Comparison of ENCODE assay signal across 17 mouse cellular contexts in the genomic region with DNA sequence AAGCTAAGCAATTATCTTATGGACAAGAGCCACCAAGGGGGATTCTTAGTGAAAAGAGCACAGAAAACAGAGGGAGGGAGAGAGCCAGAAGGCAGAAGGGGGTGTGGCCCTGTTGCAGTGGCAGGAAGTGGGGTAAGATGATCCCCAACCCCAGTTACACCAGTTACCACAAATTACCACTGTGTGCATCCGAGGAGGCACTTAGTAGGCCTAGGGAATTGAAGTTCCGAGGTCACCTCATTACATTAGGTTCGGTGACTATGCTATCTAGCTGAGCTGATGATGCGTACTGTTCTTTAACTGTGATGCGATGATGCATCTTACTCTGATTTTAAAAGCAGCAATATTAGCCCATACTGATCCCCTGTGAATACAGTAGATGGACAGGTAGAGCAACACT. TPM values are rescaled to one million over a fixed set of nuclear protein-coding genes. Genes with fewer than 3 reads are reported as not detected.
DNase-seq lines count a peak whose midpoint lies in the region; ATAC-seq lines count a peak whose summit lies in the region.
"Had no signal": no experiment of that assay in that cellular context is flagged by ENCODE, and none has a peak within 500 bp of the region (broad histone marks: within the 10 kb centered on the region; RNA-seq: fewer than 3 reads in every experiment).

No protein-coding gene starts in this region.

- no peaks in the 10 kb centered on the region for H3K27me3 ChIP-seq in forebrain, embryonic 14.5 days (replicated peaks; ENCODE audit: control insufficient read depth, insufficient read depth, low read length)
- H3K27me3 ChIP-seq in forebrain, embryonic 12.5 days, result no peaks in the 10 kb centered on the region
- no peaks in the 10 kb centered on the region for H3K27me3 ChIP-seq in midbrain, embryonic 11.5 days (ENCODE audit: control insufficient read depth, insufficient read depth, low read length)
- no peaks in the 10 kb centered on the region for H3K27me3 ChIP-seq in midbrain, embryonic 10.5 days (ENCODE audit: low read depth, poor library complexity, severe bottlenecking)
- no peaks in the 10 kb centered on the region for H3K27me3 ChIP-seq in neural tube, embryonic 13.5 days
- no peaks in the 10 kb centered on the region for H3K27me3 ChIP-seq in embryonic facial prominence, embryonic 10.5 days (replicated peaks; ENCODE audit: low read depth, poor library complexity, severe bottlenecking)
- H3K27me3 ChIP-seq: CH12.LX had no signal

- H3K9ac ChIP-seq in forebrain, embryonic 14.5 days (ENCODE audit: low read length), result no peak overlapping the region
- H3K9ac ChIP-seq in forebrain, embryonic 12.5 days, result no peak overlapping the region
- H3K9ac ChIP-seq in midbrain, embryonic 11.5 days (ENCODE audit: low read length), result no peak overlapping the region
- no peak overlapping the region; the same call in 1 of the 2 replicates for H3K9ac ChIP-seq in neural tube, embryonic 13.5 days
- H3K9ac ChIP-seq: liver, embryonic 14.5 days had no signal

- 95% methylated on average over 5 of the region's 5 CpGs for whole genome bisulfite sequencing in forebrain, embryonic 14.5 days
- 95% methylated on average over 5 of the region's 5 CpGs for WGBS in forebrain, embryonic 12.5 days
- 96% methylated on average over 5 of the region's 5 CpGs for WGBS in midbrain, embryonic 11.5 days
- 95% methylated on average over 5 of the region's 5 CpGs for WGBS in midbrain, embryonic 10.5 days
- WGBS in neural tube, embryonic 13.5 days, result 87% methylated on average over 5 of the region's 5 CpGs
- WGBS in embryonic facial prominence, embryonic 10.5 days, result 94% methylated on average over 5 of the region's 5 CpGs

- H3K4me3 ChIP-seq in forebrain, embryonic 14.5 days (ENCODE audit: low read depth, low read length), result no peak overlapping the region
- H3K4me3 ChIP-seq in forebrain, embryonic 12.5 days (replicated peaks), result no peak overlapping the region
- H3K4me3 ChIP-seq in midbrain, embryonic 11.5 days (ENCODE audit: low read depth, low read length), result no peak overlapping the region
- H3K4me3 ChIP-seq in midbrain, embryonic 10.5 days, result no peak overlapping the region
- 0 out of 2 replicates have a peak overlapping the region, but pooled peaks have one; percentile 14 for H3K4me3 ChIP-seq in neural tube, embryonic 13.5 days
- no peak overlapping the region for H3K4me3 ChIP-seq in embryonic facial prominence, embryonic 10.5 days

- H3K27ac ChIP-seq in forebrain, embryonic 14.5 days (ENCODE audit: low read depth, low read length), result no peak overlapping the region
- H3K27ac ChIP-seq in forebrain, embryonic 12.5 days, result no peak overlapping the region
- H3K27ac ChIP-seq in midbrain, embryonic 11.5 days (ENCODE audit: low read depth, low read length), result no peak overlapping the region
- H3K27ac ChIP-seq in midbrain, embryonic 10.5 days (replicated peaks), result no peak overlapping the region
- no peak overlapping the region for H3K27ac ChIP-seq in neural tube, embryonic 13.5 days (replicated peaks)
- H3K27ac ChIP-seq in embryonic facial prominence, embryonic 10.5 days (replicated peaks), result no peak overlapping the region
- H3K27ac ChIP-seq: liver, embryonic 14.5 days; macrophage had no signal

- H3K9me3 ChIP-seq in forebrain, embryonic 14.5 days (replicated peaks; ENCODE audit: control insufficient read depth, low read length), result no peaks in the 10 kb centered on the region
- H3K9me3 ChIP-seq in forebrain, embryonic 12.5 days, result no peaks in the 10 kb centered on the region
- no peaks in the 10 kb centered on the region for H3K9me3 ChIP-seq in midbrain, embryonic 11.5 days (ENCODE audit: control insufficient read depth, low read length)
- H3K9me3 ChIP-seq in midbrain, embryonic 10.5 days (replicated peaks), result no peaks in the 10 kb centered on the region
- H3K9me3 ChIP-seq in neural tube, embryonic 13.5 days, result no peaks in the 10 kb centered on the region
- H3K9me3 ChIP-seq in embryonic facial prominence, embryonic 10.5 days, result 0 out of 2 replicates have a peak, but pooled peaks cover 3% of the 10 kb centered on the region

- peak overlapping the region; percentile 73 for H3K4me2 ChIP-seq in forebrain, embryonic 14.5 days (ENCODE audit: low read length)
- no peak overlapping the region for H3K4me2 ChIP-seq in forebrain, embryonic 12.5 days
- H3K4me2 ChIP-seq in midbrain, embryonic 11.5 days, result no peak overlapping the region
- H3K4me2 ChIP-seq in neural tube, embryonic 13.5 days, result peak overlapping the region; percentile 84

- peaks cover 60% of the 10 kb centered on the region for H3K36me3 ChIP-seq in forebrain, embryonic 14.5 days (ENCODE audit: control insufficient read depth, insufficient read depth, low read length)
- H3K36me3 ChIP-seq in forebrain, embryonic 12.5 days (replicated peaks), result peaks cover 66% of the 10 kb centered on the region
- peaks cover 32% of the 10 kb centered on the region for H3K36me3 ChIP-seq in midbrain, embryonic 11.5 days (ENCODE audit: control insufficient read depth, insufficient read depth, low read length)
- peaks cover 70% of the 10 kb centered on the region for H3K36me3 ChIP-seq in midbrain, embryonic 10.5 days
- H3K36me3 ChIP-seq in neural tube, embryonic 13.5 days, result peaks cover 59% of the 10 kb centered on the region
- peaks cover 70% of the 10 kb centered on the region for H3K36me3 ChIP-seq in embryonic facial prominence, embryonic 10.5 days (replicated peaks)

- DNase-seq in forebrain, embryonic 14.5 days (ENCODE audit: low spot score), result no peak
- DNase-seq in midbrain, embryonic 11.5 days (ENCODE audit: low spot score, missing footprints), result peak; percentile 57
- no peak for DNase-seq in midbrain, embryonic 10.5 days (ENCODE audit: low spot score)
- no peak for DNase-seq in lung, postnatal 10 days
- no peak for DNase-seq in embryonic facial prominence, embryonic 10.5 days (ENCODE audit: low spot score)
- DNase-seq: adrenal gland, adult 8-10 months; cerebellum, postnatal 25 days; gastrocnemius, postnatal 25 days; heart, postnatal 14 days; right cerebral cortex, adult 18-20 months; thymus, adult 2 months had no signal

- H3K4me1 ChIP-seq in forebrain, embryonic 14.5 days (ENCODE audit: control insufficient read depth, insufficient read depth, low read length), result peaks cover 27% of the 10 kb centered on the region
- peaks cover 49% of the 10 kb centered on the region for H3K4me1 ChIP-seq in forebrain, embryonic 12.5 days
- H3K4me1 ChIP-seq in midbrain, embryonic 11.5 days (ENCODE audit: control insufficient read depth, insufficient read depth, low read length), result peaks cover 12% of the 10 kb centered on the region
- H3K4me1 ChIP-seq in midbrain, embryonic 10.5 days, result peaks cover 47% of the 10 kb centered on the region
- peaks cover 58% of the 10 kb centered on the region for H3K4me1 ChIP-seq in neural tube, embryonic 13.5 days (replicated peaks)
- peaks cover 37% of the 10 kb centered on the region for H3K4me1 ChIP-seq in embryonic facial prominence, embryonic 10.5 days

- no peak for ATAC-seq in forebrain, embryonic 14.5 days
- no peak for ATAC-seq in forebrain, embryonic 12.5 days (ENCODE audit: low FRiP score)
- no peak for ATAC-seq in midbrain, embryonic 11.5 days (ENCODE audit: low FRiP score)
- peak; percentile 25; the same call in 1 of the 2 replicates for ATAC-seq in megakaryocyte, adult 5-6 weeks (ENCODE audit: poor library complexity, severe bottlenecking)
- ATAC-seq in neural tube, embryonic 13.5 days (ENCODE audit: low read depth), result no peak

RNA-seq across cellular contexts. Expression of gene Nfyb, which starts 4.2 kb away (rescaled TPM):
- 69.1 and 70.7 TPM in 2 replicates for polyA plus RNA-seq in forebrain, embryonic 14.5 days (2014; fragmentation: Nextera tagmentation; extraction: Ambion mirVana)
- polyA plus RNA-seq in forebrain, embryonic 12.5 days (2016; fragmentation: Nextera tagmentation; extraction: Ambion mirVana), result 68.7 and 72.8 TPM in 2 replicates
- polyA plus RNA-seq in midbrain, embryonic 11.5 days (2014; fragmentation: Nextera tagmentation; extraction: Ambion mirVana), result 79.0 and 85.4 TPM in 2 replicates
- polyA plus RNA-seq in midbrain, embryonic 10.5 days (2016; fragmentation: Nextera tagmentation; extraction: Ambion mirVana), result 60.7 and 61.1 TPM in 2 replicates
- total RNA-seq in megakaryocyte, adult 5-6 weeks (2015), result 34.9 and 48.3 TPM in 2 replicates
- 71.7 and 77.4 TPM in 2 replicates for total RNA-seq in megakaryocyte, adult 5-6 weeks (2017)
- polyA plus RNA-seq in neural tube, embryonic 13.5 days (2015; fragmentation: Nextera tagmentation; extraction: Ambion mirVana), result 42.0 and 50.6 TPM in 2 replicates
- polyA plus RNA-seq in embryonic facial prominence, embryonic 10.5 days (2016; fragmentation: Nextera tagmentation; extraction: Ambion mirVana), result 54.6 and 56.3 TPM in 2 replicates

Comparison
In these comparisons a context has a peak if more than half of its experiments do, and no peak if none do; other contexts are left out.
1. H3K4me2 ChIP-seq: peak in forebrain, embryonic 14.5 days (single experiment) and neural tube, embryonic 13.5 days (single experiment); none in forebrain, embryonic 12.5 days (single experiment) and midbrain, embryonic 11.5 days (single experiment).